Mouse (Mus musculus): ENCODE data around the gene Cnot2. TPM values are rescaled to one million over a fixed set of nuclear protein-coding genes. Genes with fewer than 3 reads are reported as not detected.

Cnot2 gene
- polyA plus RNA-seq, 1 experiment from 2014 or later = 138 TPM

DNA sequence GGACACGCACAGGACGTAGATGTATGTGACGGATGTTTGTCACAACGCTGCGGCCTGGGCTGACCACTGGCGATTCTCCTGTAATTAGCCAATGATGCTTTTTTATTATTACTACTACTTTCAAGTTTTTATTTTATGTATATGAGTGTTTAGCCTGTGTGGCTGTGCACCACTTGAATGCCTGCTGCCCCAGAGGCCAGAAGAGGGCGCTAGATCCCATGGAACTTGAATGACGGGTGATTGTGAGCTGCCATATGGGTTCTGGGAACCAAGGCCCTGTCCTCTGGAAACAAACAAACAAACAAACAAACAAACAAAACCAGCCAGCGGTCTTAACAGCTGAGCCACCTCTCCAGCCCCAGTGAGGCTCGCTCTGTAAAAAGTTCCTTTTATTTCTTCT is 136.9 kb downstream of the Cnot2 start:
- ATAC-seq (ENCODE audit: low FRiP score) (no peak), DNase-seq (ENCODE audit: low spot score) (no peak)
- Histone ChIP-seq H3K27ac (ENCODE audit: low read depth, low read length) (no peak overlapping the region), H3K36me3 (ENCODE audit: control insufficient read depth, insufficient read depth, low read length) (no peaks in the 10 kb centered on the region), H3K9ac (ENCODE audit: low read depth, low read length) (no peak overlapping the region), H3K4me1 (replicated peaks; ENCODE audit: control insufficient read depth, insufficient read depth, low read length) (no peaks in the 10 kb centered on the region), H3K4me2 (replicated peaks; ENCODE audit: low read depth, low read length) (no peak overlapping the region), H3K9me3 (ENCODE audit: control insufficient read depth, low read length) (no peaks in the 10 kb centered on the region), H3K27me3 (ENCODE audit: control insufficient read depth, insufficient read depth, low read length) (no peaks in the 10 kb centered on the region), H3K4me3 (ENCODE audit: low read depth, low read length) (no peak overlapping the region)
- WGBS = 91% methylated on average over 10 of the region's 10 CpGs

DNA sequence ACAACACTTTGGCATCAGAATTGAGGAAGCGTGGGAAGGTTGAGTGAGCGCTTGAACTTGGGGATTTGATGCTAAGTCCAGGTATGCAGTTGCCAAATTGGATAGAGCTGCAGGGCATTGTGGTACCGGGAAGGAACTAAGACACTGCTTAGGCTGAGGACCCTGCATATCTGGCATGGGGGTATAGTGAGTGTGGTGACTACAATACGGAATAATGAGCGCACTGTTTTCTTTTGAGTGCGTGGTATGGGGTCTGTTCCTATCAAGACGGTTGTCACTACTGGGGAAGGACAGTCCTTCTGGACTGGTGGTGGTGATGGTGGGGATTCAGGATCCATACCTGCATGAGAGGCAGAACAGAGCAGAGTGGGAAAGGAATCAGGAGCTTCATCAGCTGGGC is 140.4 kb downstream of the Cnot2 start:
- 96% methylated on average over 7 of the region's 7 CpGs for whole genome bisulfite sequencing

DNA sequence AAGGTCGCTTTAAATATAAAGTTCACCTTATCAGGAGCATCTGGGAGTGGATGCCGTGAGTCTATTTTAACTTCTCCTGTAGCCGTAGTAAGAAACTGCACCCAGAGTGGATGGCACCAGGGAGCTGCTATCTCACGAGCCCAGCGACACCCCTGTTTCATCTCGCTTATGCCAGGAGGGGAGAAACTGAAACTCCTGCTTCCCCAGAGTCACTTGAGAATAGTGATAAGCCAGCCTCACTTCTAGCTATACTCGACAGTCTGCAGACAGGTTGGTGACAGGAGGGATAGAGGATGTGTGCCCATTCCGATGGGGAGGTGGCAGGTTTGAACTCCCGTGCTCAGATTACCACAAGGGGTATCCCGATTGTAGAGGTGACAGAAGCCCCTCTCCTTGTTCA is 141.2 kb downstream of the Cnot2 start:
- WGBS = 96% methylated on average over 10 of the region's 10 CpGs
- ATAC-seq (ENCODE audit: low FRiP score) (no peak), DNase-seq (ENCODE audit: low spot score) (no peak)
- H3K9me3 ChIP-seq (ENCODE audit: control insufficient read depth, low read length) = no peaks in the 10 kb centered on the region
- H3K27me3 ChIP-seq (ENCODE audit: control insufficient read depth, insufficient read depth, low read length) = no peaks in the 10 kb centered on the region
- no peak overlapping the region for H3K9ac ChIP-seq (ENCODE audit: low read depth, low read length)
- H3K4me1 ChIP-seq (replicated peaks; ENCODE audit: control insufficient read depth, insufficient read depth, low read length) = no peaks in the 10 kb centered on the region
- no peaks in the 10 kb centered on the region for H3K36me3 ChIP-seq (ENCODE audit: control insufficient read depth, insufficient read depth, low read length)
- H3K4me3 ChIP-seq (ENCODE audit: low read depth, low read length) = no peak overlapping the region
- no peak overlapping the region for H3K27ac ChIP-seq (ENCODE audit: low read depth, low read length)
- H3K4me2 ChIP-seq (replicated peaks; ENCODE audit: low read depth, low read length) = no peak overlapping the region

More for the DNA sequence above, 140.4 kb downstream of the Cnot2 start:
- Histone ChIP-seq H3K4me2 (replicated peaks; ENCODE audit: low read depth, low read length) (no peak overlapping the region), H3K9me3 (ENCODE audit: control insufficient read depth, low read length) (no peaks in the 10 kb centered on the region), H3K4me1 (replicated peaks; ENCODE audit: control insufficient read depth, insufficient read depth, low read length) (no peaks in the 10 kb centered on the region), H3K4me3 (ENCODE audit: low read depth, low read length) (no peak overlapping the region), H3K36me3 (ENCODE audit: control insufficient read depth, insufficient read depth, low read length) (no peaks in the 10 kb centered on the region), H3K27ac (ENCODE audit: low read depth, low read length) (no peak overlapping the region), H3K9ac (ENCODE audit: low read depth, low read length) (no peak overlapping the region), H3K27me3 (ENCODE audit: control insufficient read depth, insufficient read depth, low read length) (no peaks in the 10 kb centered on the region)
- DNase-seq (ENCODE audit: low spot score) (no peak), ATAC-seq (ENCODE audit: low FRiP score) (no peak)

DNA sequence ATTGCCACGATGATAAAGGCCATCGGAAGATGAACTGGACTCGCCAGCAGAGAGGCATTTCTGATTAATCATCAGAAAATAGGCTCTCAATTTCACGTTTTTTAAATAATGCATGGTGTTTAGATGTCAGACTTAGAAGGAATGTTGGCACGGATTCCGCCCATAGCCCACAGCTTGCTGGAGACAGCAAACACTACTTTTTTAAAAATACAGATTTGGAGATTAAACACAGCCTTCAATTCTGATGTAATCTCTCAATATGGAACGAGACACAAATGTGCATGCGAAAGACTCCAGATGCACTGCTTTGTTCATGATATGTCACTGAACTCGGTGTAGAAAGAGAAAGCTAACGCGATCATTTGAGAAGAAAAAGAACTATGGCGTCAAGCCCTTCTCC is 145.9 kb downstream of the Cnot2 start:
- Histone ChIP-seq H3K9ac (ENCODE audit: low read depth, low read length) (no peak overlapping the region), H3K27ac (ENCODE audit: low read depth, low read length) (no peak overlapping the region), H3K9me3 (ENCODE audit: control insufficient read depth, low read length) (no peaks in the 10 kb centered on the region), H3K4me3 (ENCODE audit: low read depth, low read length) (no peak overlapping the region), H3K36me3 (ENCODE audit: control insufficient read depth, insufficient read depth, low read length) (no peaks in the 10 kb centered on the region), H3K4me1 (replicated peaks; ENCODE audit: control insufficient read depth, insufficient read depth, low read length) (no peaks in the 10 kb centered on the region), H3K27me3 (ENCODE audit: control insufficient read depth, insufficient read depth, low read length) (no peaks in the 10 kb centered on the region), H3K4me2 (replicated peaks; ENCODE audit: low read depth, low read length) (no peak overlapping the region)
- ATAC-seq (ENCODE audit: low FRiP score) = no peak
- no peak for DNase-seq (ENCODE audit: low spot score)
- WGBS = 89% methylated on average over 12 of the region's 12 CpGs

Other genes starting within 250 kb of the Cnot2 start
- 13.7 and 17.0 TPM in 2 replicates for gene Kcnmb4, start 107.6 kb downstream of the Cnot2 start, polyA plus RNA-seq (2014; fragmentation: Nextera tagmentation; extraction: Ambion mirVana)

Data from hindbrain, embryonic 11.5 days (tissue).